Mouse (Mus musculus) left cerebral cortex, adult 2 months (tissue): Measurements from ENCODE around the gene Slc13a5. TPM values are rescaled to one million over a fixed set of nuclear protein-coding genes. Genes with fewer than 3 reads are reported as not detected.

Experiments
- DNase-seq, 2 experiments: peaks; one replicate each; pipeline ENCODE4 v3.0.0; 2021 to 2022; ENCODE audit warnings: low spot score in 2 of 2, mixed read lengths in 1 of 2; ENCODE audit errors: extremely low spot score in 1 of 2
- H3K27ac ChIP-seq: fragments of 200-600 bp; 2 replicates; pipeline ENCODE4 v1.8.1; 2022
- H3K4me3 ChIP-seq: fragments of 200-600 bp; 2 replicates; pipeline ENCODE4 v1.8.1; 2022
- CTCF ChIP-seq: fragments of 200-600 bp; IDR thresholded peaks from 2 replicates; pipeline ENCODE4 v1.8.1; 2022; ENCODE audit warnings: antibody characterized with exemption, mild to moderate bottlenecking, moderate library complexity
- intact Hi-C: fragments of 180-260 bp; cut with DNase I; formaldehyde crosslinking; loops from one replicate; pipeline ENCODE4 v1.15.1; 2025
- total RNA-seq, 2 experiments: library from RNA; stranded (reverse); gene quantifications; 2 replicates each; pipeline ENCODE4 v1.2.3; 2021

The Slc13a5 gene
- total RNA-seq, 2 experiments from 2014 or later = 15.0 to 22.3 TPM

DNA sequence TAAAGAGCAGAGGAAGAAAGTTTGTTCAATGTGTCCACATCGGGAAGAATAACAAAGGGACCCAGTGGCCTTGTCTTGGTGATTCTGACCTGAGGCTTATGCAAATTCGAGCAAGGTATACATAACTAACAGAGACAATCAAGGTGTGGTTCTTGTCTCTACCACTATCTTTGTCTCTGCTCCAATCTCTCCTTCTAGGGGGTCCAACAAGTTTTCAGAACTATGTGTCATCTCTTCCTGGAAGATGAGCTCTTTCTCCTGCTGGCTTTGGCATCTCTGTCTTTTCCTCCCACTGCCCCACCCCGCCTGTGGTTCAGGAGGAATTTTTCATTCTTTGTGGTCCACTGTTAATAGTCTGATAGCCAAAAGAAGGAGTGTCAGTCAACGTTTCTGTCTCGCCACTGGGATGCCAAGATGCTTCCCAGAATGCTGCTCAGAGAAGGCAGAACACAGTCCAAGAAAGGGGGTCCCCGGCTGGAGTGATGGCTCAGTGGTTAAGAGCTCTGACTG, 19.0 kb upstream of the Slc13a5 start:
- intact Hi-C loops = no loop called here
- no peak overlapping the region for H3K4me3 ChIP-seq
- DNase-seq = no peak
- no peak overlapping the region for H3K27ac ChIP-seq
- TF ChIP-seq CTCF = no peak

DNA sequence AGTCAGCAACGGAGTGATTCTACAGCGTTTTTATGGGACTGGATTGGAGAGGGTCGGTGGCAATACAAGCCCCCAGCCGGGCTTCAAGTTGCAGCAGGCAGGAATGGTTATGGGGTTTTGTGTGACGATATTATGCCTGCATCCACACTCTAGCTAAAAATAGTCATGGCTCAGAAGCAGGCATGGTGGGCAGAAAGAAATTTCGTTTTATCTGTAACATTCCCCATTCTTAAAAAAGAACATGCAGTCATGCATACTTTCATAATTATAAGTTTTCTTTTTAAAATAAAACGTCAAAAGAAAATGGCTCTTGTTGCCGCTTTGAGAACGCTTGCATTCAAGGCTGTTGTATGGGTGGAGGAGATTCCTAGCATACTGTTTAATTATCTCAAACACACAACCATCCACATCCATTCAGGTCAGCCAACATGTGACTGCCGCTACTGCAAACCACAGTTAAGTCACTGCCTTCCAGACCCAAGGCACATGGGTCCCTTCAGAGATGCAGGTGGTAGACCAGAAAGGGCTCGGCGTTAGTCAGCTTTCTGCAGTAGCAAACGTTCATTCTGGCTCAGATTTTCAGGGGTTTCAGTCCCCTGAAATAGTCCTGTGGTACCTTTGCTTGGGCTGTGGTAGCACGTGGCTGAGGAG, 17.6 kb upstream of the Slc13a5 start:
- no peak for DNase-seq
- intact Hi-C loops = no loop called here

DNA sequence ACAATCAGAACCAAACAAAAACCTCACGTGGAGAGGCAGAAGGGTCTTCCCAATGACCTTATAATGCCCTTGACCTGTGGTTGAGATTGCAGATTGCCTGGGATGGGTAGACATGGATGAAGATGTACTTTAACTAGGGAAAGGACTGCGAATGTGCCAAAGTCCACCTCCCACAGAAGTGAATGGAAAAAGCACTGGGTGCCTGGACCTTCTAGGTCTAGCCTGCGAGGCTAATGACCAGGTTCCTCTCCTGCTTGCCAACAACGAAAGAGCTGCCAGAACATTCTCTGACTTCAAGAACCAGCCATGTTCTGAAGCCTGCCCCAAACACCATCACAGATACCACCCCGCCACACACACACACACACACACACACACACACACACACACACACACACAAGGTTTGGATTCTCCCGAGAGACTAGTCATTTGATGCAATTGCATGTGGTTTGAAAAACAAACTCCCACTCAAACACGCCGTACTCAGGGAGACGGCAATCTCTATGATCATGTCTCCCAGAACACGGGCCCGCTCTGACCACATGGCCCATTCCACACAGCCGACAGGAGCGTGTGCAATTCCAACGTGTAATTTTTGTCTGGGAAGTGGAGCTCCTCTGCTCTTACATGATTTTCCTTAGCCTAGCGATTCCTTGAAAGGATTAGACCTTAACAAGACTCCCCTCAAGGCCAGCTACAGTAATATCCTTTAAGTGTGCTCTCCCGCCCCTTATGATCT, 16.6 kb upstream of the Slc13a5 start:
- intact Hi-C loops = no loop called here
- DNase-seq = no peak
- no peak for TF ChIP-seq CTCF
- H3K27ac ChIP-seq = no peak overlapping the region
- no peak overlapping the region for H3K4me3 ChIP-seq

More for the DNA sequence above, 17.6 kb upstream of the Slc13a5 start:
- H3K4me3 ChIP-seq = no peak overlapping the region
- TF ChIP-seq CTCF = no peak
- H3K27ac ChIP-seq = peak overlapping the region; percentile 12; the same call in 1 of the 2 replicates

GRCm38 (mm10) chr11:72281852-72282400, 14.9 kb upstream of the Slc13a5 start:
- intact Hi-C loops = no loop called here
- TF ChIP-seq CTCF = no peak
- no peak for DNase-seq

GRCm38 (mm10) chr11:72281143-72281851, 14.3 kb upstream of the Slc13a5 start:
- no peak for TF ChIP-seq CTCF
- intact Hi-C loops = no loop called here
- DNase-seq = no peak
- Histone ChIP-seq H3K4me3 (no peak overlapping the region), H3K27ac (no peak overlapping the region)

More at GRCm38 (mm10) chr11:72281852-72282400, 14.9 kb upstream of the Slc13a5 start:
- Histone ChIP-seq H3K27ac (no peak overlapping the region), H3K4me3 (no peak overlapping the region)

- no peak for DNase-seq
- intact Hi-C loops = no loop called here
- Histone ChIP-seq H3K4me3 (no peak overlapping the region), H3K27ac (no peak overlapping the region)
- TF ChIP-seq CTCF = no peak
Measured at GRCm38 (mm10) chr11:72273341-72273740, 6.3 kb upstream of the Slc13a5 start.

- DNase-seq = no peak
- Histone ChIP-seq H3K4me3 (no peak overlapping the region), H3K27ac (no peak overlapping the region)
- TF ChIP-seq CTCF = no peak
- intact Hi-C loops = no loop called here
Measured at GRCm38 (mm10) chr11:72271761-72272160, 4.7 kb upstream of the Slc13a5 start.

- peak; percentile 56 for TF ChIP-seq CTCF
- intact Hi-C loops = loop anchor here (1.0 kb wide), 1 partner anchor 41 kb away; no protein-coding TSS in a partner anchor
- peak overlapping the region; percentile 60 for H3K27ac ChIP-seq
- peak overlapping the region; percentile 42 for H3K4me3 ChIP-seq
- DNase-seq = peak; percentile 51 to 56
Measured at GRCm38 (mm10) chr11:72266207-72266959, 639 bp downstream of the Slc13a5 start.

GRCm38 (mm10) chr11:72265483-72265882, 1.5 kb downstream of the Slc13a5 start:
- Histone ChIP-seq H3K4me3 (peak overlapping the region; percentile 42), H3K27ac (peak overlapping the region; percentile 60)
- DNase-seq = peak; percentile 41 to 47
- TF ChIP-seq CTCF = no peak
- intact Hi-C loops = no loop called here

DNA sequence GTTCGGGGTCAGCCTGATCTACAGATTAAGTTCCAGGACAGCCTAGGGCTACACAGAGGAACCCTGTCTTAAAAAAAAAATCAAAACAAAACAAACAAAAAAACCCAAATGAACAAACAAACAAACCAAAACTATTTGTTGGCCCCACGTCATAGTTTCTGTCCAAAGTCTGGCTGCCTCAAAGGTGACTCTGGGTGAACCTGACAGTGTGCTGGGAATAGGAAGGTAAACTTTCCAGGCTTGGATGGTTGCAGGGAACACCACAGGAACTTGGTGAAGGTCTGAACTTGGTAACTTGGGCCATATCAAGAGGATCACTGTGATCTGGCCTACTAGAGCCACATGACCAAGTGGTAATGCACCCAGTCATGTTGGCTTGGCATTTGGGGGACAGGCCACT, 10.6 kb downstream of the Slc13a5 start:
- H3K4me3 ChIP-seq = no peak overlapping the region
- no peak overlapping the region for H3K27ac ChIP-seq
- no peak for TF ChIP-seq CTCF
- intact Hi-C loops = no loop called here
- DNase-seq = no peak

DNA sequence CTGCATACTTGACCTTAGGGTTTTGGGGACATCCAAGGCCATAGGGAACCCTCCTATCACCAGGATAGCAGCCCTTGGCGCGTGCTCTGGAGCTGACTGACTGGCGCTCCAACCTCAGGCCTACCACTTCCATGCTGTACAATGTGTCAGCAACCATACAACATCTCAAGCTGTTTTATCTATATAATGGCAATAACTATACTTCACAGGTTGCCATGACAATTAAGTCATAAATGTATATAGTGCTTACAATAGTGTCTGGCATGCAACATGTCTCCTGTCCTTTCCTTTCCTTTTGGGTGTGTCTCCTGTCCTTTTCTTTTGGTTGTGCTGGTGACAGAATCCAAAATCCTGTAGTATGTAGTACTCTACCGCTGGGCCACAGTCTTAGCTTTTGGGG, 11.4 kb downstream of the Slc13a5 start:
- no peak overlapping the region for H3K27ac ChIP-seq
- DNase-seq = no peak
- no peak overlapping the region for H3K4me3 ChIP-seq
- intact Hi-C loops = no loop called here
- no peak for TF ChIP-seq CTCF
